13 mouse cellular contexts compared by ENCODE assay signal in genomic region chr10:75504234-75505129, GRCm38 (mm10). TPM values are rescaled to one million over a fixed set of nuclear protein-coding genes. Genes with fewer than 3 reads are reported as not detected.
DNase-seq lines count a peak whose midpoint lies in the region; ATAC-seq lines count a peak whose summit lies in the region.
"Had no signal": no experiment of that assay in that cellular context is flagged by ENCODE, and none has a peak within 500 bp of the region (broad histone marks: within the 10 kb centered on the region; RNA-seq: fewer than 3 reads in every experiment).

No protein-coding gene starts in this region.

- H3K27me3 ChIP-seq in heart, embryonic 11.5 days (ENCODE audit: control insufficient read depth, insufficient read depth, low read length), result no peaks in the 10 kb centered on the region
- H3K27me3 ChIP-seq in intestine, embryonic 15.5 days (replicated peaks), result no peaks in the 10 kb centered on the region
- H3K27me3 ChIP-seq in hindbrain, embryonic 10.5 days (ENCODE audit: insufficient read depth, poor library complexity, severe bottlenecking), result no peaks in the 10 kb centered on the region
- H3K27me3 ChIP-seq: heart, embryonic 15.5 days had no signal

- peak; percentile 70 for DNase-seq in heart, adult 9 months (ENCODE audit: low spot score in 2 of 2)
- peak; percentile 53 for DNase-seq in Muller cell, postnatal 12 days (ENCODE audit: inconsistent ontology term)
- no peak for DNase-seq in right cerebral cortex, postnatal 4 days
- no peak for DNase-seq in spleen, adult 12 weeks (ENCODE audit: low spot score)
- DNase-seq in hindbrain, embryonic 10.5 days (ENCODE audit: low spot score), result no peak
- DNase-seq: cerebellum, adult 2 months; kidney, postnatal 10 days; midbrain, embryonic 14.5 days; thymus, postnatal 14 days had no signal

- WGBS in heart, embryonic 11.5 days (ENCODE audit: insufficient replicate concordance), result 79% methylated on average over 8 of the region's 8 CpGs
- WGBS in intestine, embryonic 15.5 days, result 76% methylated on average over 8 of the region's 8 CpGs
- WGBS in hindbrain, embryonic 10.5 days, result 89% methylated on average over 8 of the region's 8 CpGs

- H3K36me3 ChIP-seq in heart, embryonic 11.5 days (ENCODE audit: control insufficient read depth, insufficient read depth, low read length), result peaks cover 18% of the 10 kb centered on the region
- peaks cover 25% of the 10 kb centered on the region for H3K36me3 ChIP-seq in intestine, embryonic 15.5 days
- H3K36me3 ChIP-seq in hindbrain, embryonic 10.5 days, result peaks cover 29% of the 10 kb centered on the region

- no peaks in the 10 kb centered on the region for H3K9me3 ChIP-seq in heart, embryonic 11.5 days (replicated peaks; ENCODE audit: control insufficient read depth, low read length)
- H3K9me3 ChIP-seq in intestine, embryonic 15.5 days, result no peaks in the 10 kb centered on the region
- peaks cover 2% of the 10 kb centered on the region; the same call in 1 of the 2 replicates for H3K9me3 ChIP-seq in hindbrain, embryonic 10.5 days
- H3K9me3 ChIP-seq: heart, embryonic 15.5 days had no signal

- H3K4me3 ChIP-seq in heart, embryonic 11.5 days (ENCODE audit: low read depth, low read length), result no peak overlapping the region
- no peak overlapping the region for H3K4me3 ChIP-seq in intestine, embryonic 15.5 days (replicated peaks)
- H3K4me3 ChIP-seq in hindbrain, embryonic 10.5 days, result no peak overlapping the region
- H3K4me3 ChIP-seq: heart, embryonic 15.5 days had no signal

- H3K9ac ChIP-seq in heart, embryonic 11.5 days (ENCODE audit: low read depth, low read length), result no peak overlapping the region
- no peak overlapping the region for H3K9ac ChIP-seq in intestine, embryonic 15.5 days
- H3K9ac ChIP-seq: heart, embryonic 15.5 days had no signal

- no peak overlapping the region for H3K27ac ChIP-seq in heart, embryonic 11.5 days (ENCODE audit: low read depth, low read length)
- H3K27ac ChIP-seq in intestine, embryonic 15.5 days, result peak overlapping the region; percentile 19; the same call in 1 of the 2 replicates
- no peak overlapping the region for H3K27ac ChIP-seq in hindbrain, embryonic 10.5 days
- H3K27ac ChIP-seq: heart, embryonic 15.5 days had no signal

- no peaks in the 10 kb centered on the region for H3K4me1 ChIP-seq in heart, embryonic 11.5 days (ENCODE audit: control insufficient read depth, insufficient read depth, low read length)
- no peaks in the 10 kb centered on the region for H3K4me1 ChIP-seq in intestine, embryonic 15.5 days (replicated peaks)
- no peaks in the 10 kb centered on the region for H3K4me1 ChIP-seq in hindbrain, embryonic 10.5 days (replicated peaks)

- ATAC-seq in heart, embryonic 11.5 days (replicated peaks; ENCODE audit: insufficient number of reproducible peaks, low FRiP score, low TSS enrichment), result no peak
- peak; percentile 47 for ATAC-seq in intestine, embryonic 15.5 days
- ATAC-seq in megakaryocyte progenitor cell, adult 5-6 weeks (replicated peaks; ENCODE audit: poor library complexity), result peak; percentile 70

- H3K4me2 ChIP-seq in heart, embryonic 11.5 days, result no peak overlapping the region
- H3K4me2 ChIP-seq in intestine, embryonic 15.5 days (replicated peaks), result no peak overlapping the region
- H3K4me2 ChIP-seq: heart, embryonic 15.5 days had no signal

RNA-seq across cellular contexts. Expression of gene Snrpd3, which starts 12.9 kb away (rescaled TPM):
- 121 and 141 TPM in 2 replicates for polyA plus RNA-seq in heart, embryonic 11.5 days (2014; fragmentation: Nextera tagmentation; extraction: Ambion mirVana)
- 147 and 156 TPM in 2 replicates for polyA plus RNA-seq in intestine, embryonic 15.5 days (2015; fragmentation: Nextera tagmentation; extraction: Ambion mirVana)
- 69.5 and 70.4 TPM in 2 replicates for total RNA-seq in megakaryocyte progenitor cell, adult 5-6 weeks (2015)
- 53.5 and 67.6 TPM in 2 replicates for total RNA-seq in megakaryocyte progenitor cell, adult 5-6 weeks (2017)
- 269 and 286 TPM in 2 replicates for polyA plus RNA-seq in hindbrain, embryonic 10.5 days (2016; fragmentation: Nextera tagmentation; extraction: Ambion mirVana)

RNA-seq across cellular contexts. Expression of gene Gucd1, which starts 13.3 kb away (rescaled TPM):
- 30.5 and 35.2 TPM in 2 replicates for polyA plus RNA-seq in heart, embryonic 11.5 days (2014; fragmentation: Nextera tagmentation; extraction: Ambion mirVana)
- polyA plus RNA-seq in intestine, embryonic 15.5 days (2015; fragmentation: Nextera tagmentation; extraction: Ambion mirVana), result 39.8 and 46.7 TPM in 2 replicates
- total RNA-seq in megakaryocyte progenitor cell, adult 5-6 weeks (2015), result 7.3 and 9.7 TPM in 2 replicates
- 11.2 and 14.9 TPM in 2 replicates for total RNA-seq in megakaryocyte progenitor cell, adult 5-6 weeks (2017)
- 32.5 and 32.9 TPM in 2 replicates for polyA plus RNA-seq in hindbrain, embryonic 10.5 days (2016; fragmentation: Nextera tagmentation; extraction: Ambion mirVana)

RNA-seq across cellular contexts. Expression of gene Lrrc75b, which starts 55.6 kb away (rescaled TPM):
- polyA plus RNA-seq in heart, embryonic 11.5 days (2014; fragmentation: Nextera tagmentation; extraction: Ambion mirVana), result 0.66 and 1.0 TPM in 2 replicates
- polyA plus RNA-seq in intestine, embryonic 15.5 days (2015; fragmentation: Nextera tagmentation; extraction: Ambion mirVana), result 2.1 and 2.7 TPM in 2 replicates
- not detected in 2 replicates for total RNA-seq in megakaryocyte progenitor cell, adult 5-6 weeks (2015)
- total RNA-seq in megakaryocyte progenitor cell, adult 5-6 weeks (2017), result not detected in 2 replicates
- 2.8 and 6.6 TPM in 2 replicates for polyA plus RNA-seq in hindbrain, embryonic 10.5 days (2016; fragmentation: Nextera tagmentation; extraction: Ambion mirVana)

RNA-seq across cellular contexts. Expression of gene Ggt1, which starts 56.9 kb away (rescaled TPM):
- 0.42 and 0.44 TPM in 2 replicates for polyA plus RNA-seq in heart, embryonic 11.5 days (2014; fragmentation: Nextera tagmentation; extraction: Ambion mirVana)
- 46.5 and 63.7 TPM in 2 replicates for polyA plus RNA-seq in intestine, embryonic 15.5 days (2015; fragmentation: Nextera tagmentation; extraction: Ambion mirVana)
- total RNA-seq in megakaryocyte progenitor cell, adult 5-6 weeks (2015), result not detected in 2 replicates
- total RNA-seq in megakaryocyte progenitor cell, adult 5-6 weeks (2017), result not detected in 2 replicates
- polyA plus RNA-seq in hindbrain, embryonic 10.5 days (2016; fragmentation: Nextera tagmentation; extraction: Ambion mirVana), result 3.3 and 3.4 TPM in 2 replicates

Comparison
In these comparisons a context has a peak if more than half of its experiments do, and no peak if none do; other contexts are left out.
1. DNase-seq: peak in heart, adult 9 months (2 of 2) and Muller cell, postnatal 12 days (single experiment); none in right cerebral cortex, postnatal 4 days (single experiment), spleen, adult 12 weeks (single experiment) and hindbrain, embryonic 10.5 days (single experiment).